11 mouse cellular contexts compared by ENCODE assay signal in genomic region chr11:117077902-117078301, GRCm38 (mm10). TPM values are rescaled to one million over a fixed set of nuclear protein-coding genes. Genes with fewer than 3 reads are reported as not detected.
DNase-seq lines count a peak whose midpoint lies in the region; ATAC-seq lines count a peak whose summit lies in the region.
"Had no signal": no experiment of that assay in that cellular context is flagged by ENCODE, and none has a peak within 500 bp of the region (broad histone marks: within the 10 kb centered on the region; RNA-seq: fewer than 3 reads in every experiment).

No protein-coding gene starts in this region.

- H3K27me3 ChIP-seq in heart, embryonic 13.5 days (replicated peaks): no peaks in the 10 kb centered on the region
- H3K27me3 ChIP-seq in hindbrain, embryonic 15.5 days: no peaks in the 10 kb centered on the region
- no peaks in the 10 kb centered on the region for H3K27me3 ChIP-seq in midbrain, embryonic 12.5 days

- no peaks in the 10 kb centered on the region for H3K9me3 ChIP-seq in heart, embryonic 13.5 days
- H3K9me3 ChIP-seq in hindbrain, embryonic 15.5 days: no peaks in the 10 kb centered on the region
- no peaks in the 10 kb centered on the region for H3K9me3 ChIP-seq in midbrain, embryonic 12.5 days

- peak overlapping the region; percentile 90 for H3K4me3 ChIP-seq in heart, embryonic 13.5 days
- H3K4me3 ChIP-seq in hindbrain, embryonic 15.5 days: peak overlapping the region; percentile 85
- peak overlapping the region; percentile 79 for H3K4me3 ChIP-seq in midbrain, embryonic 12.5 days

- DNase-seq in heart, postnatal 36 days: no peak
- peak; percentile 69 for DNase-seq in R1 (ENCODE audit: low read depth, low spot score)
- no peak for DNase-seq in adrenal gland, postnatal 25 days
- no peak for DNase-seq in Muller cell, postnatal 12 days (ENCODE audit: inconsistent ontology term)
- DNase-seq in layer of hippocampus, postnatal 14 days (ENCODE audit: low spot score in 2 of 2): no peak
- DNase-seq: cerebellum, adult 11-12 months; kidney, adult 18-20 months; thymus, postnatal 36 days had no signal

- no peak overlapping the region for H3K27ac ChIP-seq in heart, embryonic 13.5 days (replicated peaks)
- no peak overlapping the region for H3K27ac ChIP-seq in hindbrain, embryonic 15.5 days (replicated peaks)
- no peak overlapping the region for H3K27ac ChIP-seq in midbrain, embryonic 12.5 days (replicated peaks)

- peak overlapping the region; percentile 94 for H3K9ac ChIP-seq in heart, embryonic 13.5 days
- H3K9ac ChIP-seq in hindbrain, embryonic 15.5 days: peak overlapping the region; percentile 90
- H3K9ac ChIP-seq in midbrain, embryonic 12.5 days (replicated peaks): peak overlapping the region; percentile 87; the same call in 1 of the 2 replicates

- 78% methylated on average over 8 of the region's 8 CpGs for WGBS in heart, embryonic 13.5 days
- WGBS in hindbrain, embryonic 15.5 days: 88% methylated on average over 8 of the region's 8 CpGs
- 82% methylated on average over 8 of the region's 8 CpGs for WGBS in midbrain, embryonic 12.5 days

- intact Hi-C loops in heart, postnatal 36 days (cut with DNase I): loop anchor here (5.0 kb wide), 2 partner anchors 79 to 234 kb away; no protein-coding TSS in a partner anchor

- H3K4me2 ChIP-seq in heart, embryonic 13.5 days: peak overlapping the region; percentile 90
- peak overlapping the region; percentile 93 for H3K4me2 ChIP-seq in hindbrain, embryonic 15.5 days
- peak overlapping the region; percentile 99 for H3K4me2 ChIP-seq in midbrain, embryonic 12.5 days (replicated peaks)

- peaks cover 53% of the 10 kb centered on the region for H3K4me1 ChIP-seq in heart, embryonic 13.5 days
- H3K4me1 ChIP-seq in hindbrain, embryonic 15.5 days (replicated peaks): peaks cover 36% of the 10 kb centered on the region
- peaks cover 25% of the 10 kb centered on the region for H3K4me1 ChIP-seq in midbrain, embryonic 12.5 days

- H3K36me3 ChIP-seq in heart, embryonic 13.5 days: peaks cover 36% of the 10 kb centered on the region
- H3K36me3 ChIP-seq in hindbrain, embryonic 15.5 days: peaks cover 15% of the 10 kb centered on the region
- peaks cover 27% of the 10 kb centered on the region for H3K36me3 ChIP-seq in midbrain, embryonic 12.5 days

- no peak for ATAC-seq in heart, embryonic 13.5 days (ENCODE audit: extremely low read depth, insufficient number of reproducible peaks, low FRiP score, low TSS enrichment)
- ATAC-seq in hindbrain, embryonic 15.5 days (ENCODE audit: low FRiP score, low read depth): no peak
- ATAC-seq in midbrain, embryonic 12.5 days (ENCODE audit: low FRiP score, low read depth): no peak

RNA-seq across cellular contexts. Expression of gene Sec14l1, which starts 37.1 kb away (rescaled TPM):
- 44.5 and 45.3 TPM in 2 replicates for polyA plus RNA-seq in heart, embryonic 13.5 days (2015; fragmentation: Nextera tagmentation; extraction: Ambion mirVana)
- 10 to 100 TPM; 67.9 to 75.2 TPM for total RNA-seq in heart, postnatal 36 days (2021)
- 57.2 and 63.0 TPM in 2 replicates for polyA plus RNA-seq in hindbrain, embryonic 15.5 days (2015; fragmentation: Nextera tagmentation; extraction: Ambion mirVana)
- polyA plus RNA-seq in midbrain, embryonic 12.5 days (2016; fragmentation: Nextera tagmentation; extraction: Ambion mirVana): 63.7 and 68.9 TPM in 2 replicates
- total RNA-seq in adrenal gland, postnatal 25 days (2021): 157 and 195 TPM in 2 replicates
- total RNA-seq in layer of hippocampus, postnatal 14 days (2021): 100 to 1,000 TPM; 171 to 174 TPM
